Mouse (Mus musculus): ENCODE measurements at regions not wholly inside any gene's neighbourhood (a gene's known extent, or its start where the extent isn't known, plus 50 kb on each side); places are given as distances from the start of the nearest gene placed in this dataset.
"Not testable (repeated sequence)": the region's sequence is repeated elsewhere in the genome, so short reads cannot be mapped to it uniquely, and the experiment has no call there.

- H3K9me3 ChIP-seq; H3K27ac ChIP-seq; H3K9ac ChIP-seq; H3K4me1 ChIP-seq (replicated peaks); H3K36me3 ChIP-seq; H3K27me3 ChIP-seq (replicated peaks): not testable (repeated sequence)
- ATAC-seq: peak; percentile 100
- peak overlapping the region; percentile 46 for H3K4me2 ChIP-seq (replicated peaks)
- peak overlapping the region; percentile 30 for H3K4me3 ChIP-seq (replicated peaks)
- WGBS: 2% methylated on average over 14 of the region's 48 CpGs
Measured at GRCm38 (mm10) chr10:81996742-81997536, 51.0 kb upstream of the Zfp873 start.

Measured in intestine, embryonic 15.5 days (tissue).